Mouse (Mus musculus): Measurements from ENCODE around the gene Adamtsl2. TPM values are rescaled to one million over a fixed set of nuclear protein-coding genes. Genes with fewer than 3 reads are reported as not detected.

Gene Adamtsl2
- total RNA-seq, 2 experiments from 2014 or later = 10.9 to 12.7 TPM

Other genes with a start within 250 kb of the Adamtsl2 start
- not detected for gene Abo, start 214.4 kb upstream of the Adamtsl2 start, total RNA-seq (2021)
- 10 to 100 TPM; 25.1 to 26.4 TPM for gene Surf6, start 176.5 kb upstream of the Adamtsl2 start, total RNA-seq (2021)
- gene Med22, start 168.7 kb upstream of the Adamtsl2 start, total RNA-seq (2021) = 10 to 100 TPM; 41.1 to 48.8 TPM
- 100 to 1,000 TPM; 260 to 281 TPM for gene Rpl7a, start 168.6 kb upstream of the Adamtsl2 start, total RNA-seq (2021)
- gene Surf2, start 163.0 kb upstream of the Adamtsl2 start, total RNA-seq (2021) = 10 to 100 TPM; 31.1 to 37.2 TPM
- gene Surf1, start 162.8 kb upstream of the Adamtsl2 start, total RNA-seq (2021) = 10 to 100 TPM; 91.6 to 94.9 TPM
- 10 to 100 TPM; 52.6 to 60.2 TPM for gene Surf4, start 145.5 kb upstream of the Adamtsl2 start, total RNA-seq (2021)
- gene Stkld1, start 145.3 kb upstream of the Adamtsl2 start, total RNA-seq (2021) = under 1 TPM; 0.27 to 0.75 TPM
- 10 to 100 TPM; 58.4 to 60.4 TPM for gene Rexo4, start 115.0 kb upstream of the Adamtsl2 start, total RNA-seq (2021)
- gene Adamts13, start 106.0 kb upstream of the Adamtsl2 start, total RNA-seq (2021) = 1 to 10 TPM in 1 of 2 experiments, under 1 TPM in 1; 0.92 to 1.7 TPM
- gene Cacfd1, start 69.5 kb upstream of the Adamtsl2 start, total RNA-seq (2021) = 10 to 100 TPM; 39.5 to 44.1 TPM
- 10 to 100 TPM; 40.1 to 40.4 TPM for gene Slc2a6, start 51.4 kb upstream of the Adamtsl2 start, total RNA-seq (2021)
- gene Mymk, start 7.2 kb upstream of the Adamtsl2 start, total RNA-seq (2021) = under 1 TPM; 0.61 to 0.71 TPM
- gene Fam163b, start 63.1 kb downstream of the Adamtsl2 start, total RNA-seq (2021) = 100 to 1,000 TPM; 119 to 162 TPM
- gene Dbh, start 85.9 kb downstream of the Adamtsl2 start, total RNA-seq (2021) = under 1 TPM; 0.54 TPM
- 10 to 100 TPM in 1 of 2 experiments, 1 to 10 TPM in 1; 9.8 to 11.0 TPM for gene Sardh, start 169.0 kb downstream of the Adamtsl2 start, total RNA-seq (2021)